Mouse (Mus musculus): ENCODE results near the gene Pdxk.

Pdxk gene

DNA sequence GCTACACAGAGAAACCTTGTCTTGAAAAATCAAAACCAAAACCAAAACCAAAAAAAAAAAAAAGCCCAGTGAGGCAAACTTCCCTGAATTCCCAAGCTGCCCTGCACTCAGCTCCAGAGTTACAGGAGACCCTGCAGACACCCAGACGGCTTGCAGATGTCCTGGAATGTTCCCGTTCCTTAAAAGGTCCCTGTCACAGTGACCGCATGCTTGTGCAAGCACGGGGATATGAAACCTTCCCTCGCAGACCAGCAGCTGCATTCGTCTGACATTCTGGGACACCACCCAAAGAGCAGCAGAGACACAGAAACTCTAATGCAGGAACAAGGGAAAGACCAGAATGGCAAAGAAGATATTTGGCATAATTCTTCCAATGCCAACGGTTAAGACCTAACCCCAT is 24.8 kb downstream of the Pdxk start:
- no peak for TF ChIP-seq GATA4 (IDR thresholded peaks at IDR 0.05; ENCODE audit: insufficient replicate concordance, low read length)

DNA sequence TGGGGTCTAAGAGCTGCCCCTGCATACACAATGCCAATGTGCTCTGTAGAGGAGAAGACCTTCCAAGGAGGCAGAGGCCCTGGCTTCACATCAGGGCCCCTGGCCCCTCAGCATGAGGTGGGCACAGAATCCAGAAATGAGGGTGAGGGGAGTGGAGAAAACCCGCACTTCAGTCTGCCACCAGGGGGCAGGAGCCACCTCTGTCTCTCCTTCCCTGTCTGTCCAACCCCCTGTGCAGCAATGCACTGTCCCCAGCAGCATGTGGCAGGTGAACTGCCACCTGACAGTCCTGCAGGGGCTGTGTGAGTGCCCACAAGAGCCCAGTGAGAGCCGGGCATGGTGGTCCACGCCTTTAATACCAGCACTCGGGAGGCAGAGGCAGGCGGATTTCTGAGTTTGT is 25.2 kb downstream of the Pdxk start:
- TF ChIP-seq GATA4 (IDR thresholded peaks at IDR 0.05; ENCODE audit: insufficient replicate concordance, low read length), result no peak

DNA sequence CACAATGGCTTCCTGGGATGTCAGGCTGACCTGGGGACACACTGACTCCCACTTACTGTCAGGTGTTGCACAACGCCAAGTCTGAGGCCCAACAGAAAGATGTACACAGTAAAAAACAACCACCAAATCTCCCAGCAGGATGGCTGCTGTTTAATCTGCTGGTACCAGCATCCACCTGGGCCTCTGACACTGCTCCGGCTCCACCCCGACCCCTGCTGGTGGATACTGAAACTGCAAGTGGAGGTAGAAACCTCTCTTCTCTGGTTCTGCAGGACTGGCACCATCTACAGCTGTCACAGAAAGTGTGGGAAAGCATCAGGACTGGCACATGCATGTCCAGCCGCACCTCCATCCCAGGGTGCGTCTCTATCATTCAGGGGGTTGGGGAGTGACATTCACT is 26.7 kb downstream of the Pdxk start:
- TF ChIP-seq GATA4 (IDR thresholded peaks at IDR 0.05; ENCODE audit: insufficient replicate concordance, low read length), result no peak

GRCm38 (mm10) chr10:78432853-78433252 is 31.9 kb downstream of the Pdxk start:
- TF ChIP-seq GATA4 (IDR thresholded peaks at IDR 0.05; ENCODE audit: insufficient replicate concordance, low read length), result no peak

- TF ChIP-seq GATA4 (IDR thresholded peaks at IDR 0.05; ENCODE audit: insufficient replicate concordance, low read length), result no peak
Measured at GRCm38 (mm10) chr10:78429776-78430175, 35.0 kb downstream of the Pdxk start.

DNA sequence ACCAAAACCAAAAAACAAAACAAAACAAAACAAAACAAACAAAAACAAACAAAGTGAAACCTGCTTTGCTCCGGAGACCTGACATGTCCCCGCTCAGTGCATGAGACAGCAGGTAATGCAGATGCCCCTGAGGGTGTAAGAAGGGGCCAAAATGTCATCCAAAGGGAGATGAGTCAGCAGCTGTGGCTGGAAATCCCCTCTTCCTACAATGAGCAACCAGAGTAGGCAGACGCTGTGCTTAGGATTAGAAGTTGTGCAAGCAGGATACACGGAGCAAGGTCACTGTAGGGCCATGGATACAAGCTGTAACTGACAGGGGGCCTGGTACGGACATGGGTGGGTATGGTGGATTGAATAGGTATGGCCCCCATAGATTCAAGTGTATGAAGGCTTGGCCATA is 35.6 kb downstream of the Pdxk start:
- TF ChIP-seq GATA4 (IDR thresholded peaks at IDR 0.05; ENCODE audit: insufficient replicate concordance, low read length), result no peak

DNA sequence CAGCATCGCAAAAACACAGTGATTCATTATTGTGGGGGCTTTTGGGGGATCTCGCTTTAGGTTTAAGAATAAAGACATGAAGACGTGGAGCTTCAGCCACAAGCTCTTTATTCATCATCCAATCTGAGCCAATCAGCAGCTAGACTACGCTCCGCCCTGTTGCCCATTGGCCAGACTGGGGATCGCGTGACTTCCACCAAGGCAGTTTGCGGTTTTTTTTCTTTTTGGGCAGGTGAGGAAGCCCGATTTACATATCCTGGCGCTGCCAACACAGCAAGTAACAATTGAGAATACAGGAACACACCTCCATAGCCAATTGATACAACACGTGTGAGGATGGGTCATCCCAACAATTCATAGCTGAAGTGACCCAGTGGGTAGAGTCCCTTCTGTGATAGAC is 36.7 kb downstream of the Pdxk start:
- TF ChIP-seq GATA4 (IDR thresholded peaks at IDR 0.05; ENCODE audit: insufficient replicate concordance, low read length), result no peak

DNA sequence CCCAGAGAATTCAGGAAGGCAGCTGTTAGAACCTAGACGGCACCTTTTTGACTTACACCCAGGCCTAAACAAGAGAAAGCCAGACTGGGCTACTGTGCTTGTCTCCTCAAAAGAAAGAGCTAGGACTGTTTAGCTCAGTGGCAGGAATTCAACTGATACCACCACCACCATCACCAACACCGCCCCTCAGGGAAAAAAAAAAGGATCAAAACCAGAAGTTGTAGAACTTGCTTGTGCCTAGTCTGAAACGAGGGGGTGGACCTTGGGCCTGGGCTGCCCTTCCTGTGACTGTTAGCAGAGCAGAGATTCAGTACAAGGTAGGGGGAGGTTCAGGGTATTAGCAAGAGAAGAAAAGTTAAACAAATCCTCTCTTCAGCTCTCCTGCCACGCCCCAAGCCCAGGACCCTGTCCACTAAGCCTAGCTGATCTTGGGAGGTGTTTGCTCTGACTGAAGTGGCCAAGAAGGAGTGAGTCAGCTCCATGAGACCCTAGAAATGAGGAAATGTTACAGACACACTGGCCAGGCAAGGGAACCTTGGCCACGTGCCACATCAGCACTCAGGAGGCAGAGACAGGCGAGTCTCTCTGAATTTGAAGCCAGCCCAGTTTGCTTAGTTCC is 38.5 kb downstream of the Pdxk start:
- no peak for TF ChIP-seq GATA4 (IDR thresholded peaks at IDR 0.05; ENCODE audit: insufficient replicate concordance, low read length)

- no peak for TF ChIP-seq GATA4 (IDR thresholded peaks at IDR 0.05; ENCODE audit: insufficient replicate concordance, low read length)
Measured at GRCm38 (mm10) chr10:78425181-78426041, 39.4 kb downstream of the Pdxk start, which contains the start of gene Cstb. TSS of gene Cstb (plus strand) at chr10:78425669.

DNA sequence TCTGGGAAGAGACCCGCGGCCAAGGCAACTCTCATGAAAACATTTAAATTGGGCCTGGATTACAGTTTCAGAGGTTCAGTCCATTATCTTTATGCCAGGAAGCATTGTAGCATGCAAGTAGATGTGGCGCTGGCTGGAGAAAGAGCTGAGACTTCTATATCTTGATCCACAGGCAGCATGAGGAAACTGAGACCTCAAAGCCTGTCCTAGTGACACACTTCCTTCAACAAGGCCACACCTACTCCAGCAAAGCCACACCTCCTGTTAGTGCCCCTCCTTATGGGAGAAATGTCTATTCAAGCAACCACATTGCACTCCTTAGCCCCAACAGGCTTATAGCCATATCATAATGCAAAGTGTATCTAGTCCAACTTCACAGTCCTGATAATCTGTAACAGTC is 42.2 kb downstream of the Pdxk start:
- no peak for TF ChIP-seq GATA4 (IDR thresholded peaks at IDR 0.05; ENCODE audit: insufficient replicate concordance, low read length)

- TF ChIP-seq GATA4 (IDR thresholded peaks at IDR 0.05; ENCODE audit: insufficient replicate concordance, low read length), result no peak
Measured at GRCm38 (mm10) chr10:78420929-78421328, 43.8 kb downstream of the Pdxk start.

- TF ChIP-seq GATA4 (IDR thresholded peaks at IDR 0.05; ENCODE audit: insufficient replicate concordance, low read length), result no peak
Measured at GRCm38 (mm10) chr10:78418791-78419190, 46.0 kb downstream of the Pdxk start.

GRCm38 (mm10) chr10:78417888-78418287 is 46.9 kb downstream of the Pdxk start:
- TF ChIP-seq GATA4 (IDR thresholded peaks at IDR 0.05; ENCODE audit: insufficient replicate concordance, low read length), result no peak

GRCm38 (mm10) chr10:78413152-78413520 is 51.6 kb downstream of the Pdxk start:
- TF ChIP-seq GATA4 (IDR thresholded peaks at IDR 0.05; ENCODE audit: insufficient replicate concordance, low read length), result no peak

GRCm38 (mm10) chr10:78412319-78413151 is 52.2 kb downstream of the Pdxk start, which contains the start of gene Rrp1:
TSS of gene Rrp1 (minus strand) at chr10:78413043.
- TF ChIP-seq GATA4 (IDR thresholded peaks at IDR 0.05; ENCODE audit: insufficient replicate concordance, low read length), result peak; percentile 23; the same call in 1 of the 2 replicates
